Mouse (Mus musculus): ENCODE data around the gene Ndrg2. TPM values are rescaled to one million over a fixed set of nuclear protein-coding genes. Genes with fewer than 3 reads are reported as not detected.

Ndrg2 gene
- polyA plus RNA-seq, 1 experiment from 2014 or later = 21.5 TPM

DNA sequence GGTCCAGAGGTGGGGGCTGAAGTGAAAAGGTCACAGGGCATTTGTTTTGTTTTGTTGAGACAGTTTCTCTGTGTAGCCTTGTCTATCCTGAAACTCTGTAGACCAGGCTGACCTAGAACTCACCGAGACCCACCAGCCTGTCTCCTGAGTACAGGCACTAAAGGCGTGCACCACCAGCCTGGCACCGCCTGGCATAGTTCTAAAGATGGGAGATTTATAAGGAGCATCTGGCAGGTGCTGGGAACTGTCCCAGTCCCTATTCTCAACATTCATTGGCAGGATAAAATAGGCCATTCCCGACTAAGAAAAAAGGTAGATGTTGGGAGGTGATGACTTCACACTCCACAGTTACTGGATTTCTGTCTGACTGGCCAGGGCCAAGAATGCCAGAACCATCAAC, 5.0 kb upstream of the Ndrg2 start:
- Histone ChIP-seq H3K9me3 (ENCODE audit: control insufficient read depth, low read length) (no peaks in the 10 kb centered on the region), H3K9ac (ENCODE audit: low read depth, low read length) (no peak overlapping the region), H3K36me3 (ENCODE audit: control insufficient read depth, insufficient read depth, low read length) (no peaks in the 10 kb centered on the region), H3K27ac (ENCODE audit: low read depth, low read length) (no peak overlapping the region), H3K4me1 (replicated peaks; ENCODE audit: control insufficient read depth, insufficient read depth, low read length) (peaks cover 1% of the 10 kb centered on the region; the same call in 1 of the 2 replicates), H3K4me2 (no peak overlapping the region), H3K4me3 (ENCODE audit: low read depth, low read length) (no peak overlapping the region), H3K27me3 (replicated peaks; ENCODE audit: control insufficient read depth, insufficient read depth, low read length) (no peaks in the 10 kb centered on the region; the same call in 1 of the 2 replicates)
- DNase-seq (ENCODE audit: low spot score) (no peak), ATAC-seq (replicated peaks; ENCODE audit: low FRiP score) (no peak)
- WGBS = 79% methylated on average over 4 of the region's 4 CpGs

DNA sequence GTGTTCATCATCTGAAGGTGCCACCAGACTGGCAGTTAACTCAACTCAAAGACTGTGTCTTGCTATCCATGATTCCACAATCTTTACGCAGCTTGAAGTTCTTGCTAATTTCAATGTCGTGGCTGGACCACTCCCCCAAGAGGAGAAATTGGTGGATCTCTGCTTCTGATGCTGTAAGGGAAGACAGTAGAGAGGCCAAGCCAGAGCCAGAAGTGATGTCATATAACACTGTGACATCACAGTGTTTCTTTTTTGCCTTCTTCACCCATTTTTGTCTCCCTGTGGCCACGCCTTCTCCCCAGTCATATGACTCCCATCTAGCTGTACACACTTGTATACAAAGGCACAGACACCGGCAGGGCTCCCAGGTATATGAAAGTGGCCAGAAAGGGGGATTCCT, 4.2 kb upstream of the Ndrg2 start, which contains the start of gene Tppp2:
Gene Tppp2, plus strand, starts transcription at position 301 of the 400 bp plus-strand sequence.
- WGBS = 84% methylated on average over 4 of the region's 4 CpGs
- no peak for ATAC-seq (replicated peaks; ENCODE audit: low FRiP score)
- H3K4me3 ChIP-seq (ENCODE audit: low read depth, low read length) = no peak within 1 kb of the TSS

DNA sequence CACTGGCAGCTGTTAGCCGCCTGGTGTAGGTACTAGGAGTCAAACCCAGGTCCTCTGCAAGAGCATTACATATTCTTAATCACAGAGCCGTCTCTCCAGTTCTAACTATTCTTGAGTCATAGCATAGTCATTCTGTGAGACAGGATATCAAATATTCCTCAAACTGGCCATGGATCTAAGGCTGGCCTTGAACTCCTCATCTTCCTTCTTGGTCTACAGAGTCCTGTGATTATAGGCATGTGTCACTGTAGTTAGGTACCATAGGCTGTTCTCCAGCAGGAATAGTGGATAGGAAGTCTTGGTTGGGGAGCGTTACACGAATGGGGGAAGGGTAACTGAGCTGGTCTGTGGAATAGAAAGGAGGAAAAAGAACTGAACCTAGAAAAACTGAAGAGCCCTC, 2.6 kb upstream of the Ndrg2 start:
- Histone ChIP-seq H3K9me3 (ENCODE audit: control insufficient read depth, low read length) (no peaks in the 10 kb centered on the region), H3K4me1 (replicated peaks; ENCODE audit: control insufficient read depth, insufficient read depth, low read length) (peaks cover 8% of the 10 kb centered on the region), H3K4me3 (ENCODE audit: low read depth, low read length) (no peak overlapping the region), H3K9ac (ENCODE audit: low read depth, low read length) (no peak overlapping the region), H3K36me3 (ENCODE audit: control insufficient read depth, insufficient read depth, low read length) (no peaks in the 10 kb centered on the region), H3K4me2 (no peak overlapping the region), H3K27ac (ENCODE audit: low read depth, low read length) (no peak overlapping the region), H3K27me3 (replicated peaks; ENCODE audit: control insufficient read depth, insufficient read depth, low read length) (peaks cover 9% of the 10 kb centered on the region; the same call in 1 of the 2 replicates)
- 86% methylated on average over 4 of the region's 4 CpGs for WGBS
- ATAC-seq (replicated peaks; ENCODE audit: low FRiP score) (no peak), DNase-seq (ENCODE audit: low spot score) (no peak)

More for the DNA sequence above, 4.2 kb upstream of the Ndrg2 start, which contains the start of gene Tppp2:
- Histone ChIP-seq H3K9ac (ENCODE audit: low read depth, low read length) (no peak within 1 kb of the TSS), H3K4me2 (no peak within 1 kb of the TSS), H3K27ac (ENCODE audit: low read depth, low read length) (no peak within 1 kb of the TSS), H3K9me3 (ENCODE audit: control insufficient read depth, low read length) (no peaks in the 10 kb centered on the region), H3K27me3 (replicated peaks; ENCODE audit: control insufficient read depth, insufficient read depth, low read length) (peaks cover 2% of the 10 kb centered on the region; the same call in 1 of the 2 replicates), H3K4me1 (replicated peaks; ENCODE audit: control insufficient read depth, insufficient read depth, low read length) (peaks cover 5% of the 10 kb centered on the region), H3K36me3 (ENCODE audit: control insufficient read depth, insufficient read depth, low read length) (no peaks in the 10 kb centered on the region)
- no peak for DNase-seq (ENCODE audit: low spot score)

GRCm38 (mm10) chr14:51915030-51915429, 1.1 kb upstream of the Ndrg2 start:
- H3K4me1 ChIP-seq (replicated peaks; ENCODE audit: control insufficient read depth, insufficient read depth, low read length) = peaks cover 8% of the 10 kb centered on the region
- peaks cover 13% of the 10 kb centered on the region; the same call in 1 of the 2 replicates for H3K27me3 ChIP-seq (replicated peaks; ENCODE audit: control insufficient read depth, insufficient read depth, low read length)
- ATAC-seq (replicated peaks; ENCODE audit: low FRiP score) (no peak), DNase-seq (ENCODE audit: low spot score) (no peak)
- no peak overlapping the region for H3K27ac ChIP-seq (ENCODE audit: low read depth, low read length)
- WGBS = 18% methylated on average over 3 of the region's 3 CpGs
- no peak overlapping the region for H3K4me3 ChIP-seq (ENCODE audit: low read depth, low read length)
- H3K4me2 ChIP-seq = no peak overlapping the region
- no peaks in the 10 kb centered on the region for H3K9me3 ChIP-seq (ENCODE audit: control insufficient read depth, low read length)
- no peak overlapping the region for H3K9ac ChIP-seq (ENCODE audit: low read depth, low read length)
- no peaks in the 10 kb centered on the region for H3K36me3 ChIP-seq (ENCODE audit: control insufficient read depth, insufficient read depth, low read length)

DNA sequence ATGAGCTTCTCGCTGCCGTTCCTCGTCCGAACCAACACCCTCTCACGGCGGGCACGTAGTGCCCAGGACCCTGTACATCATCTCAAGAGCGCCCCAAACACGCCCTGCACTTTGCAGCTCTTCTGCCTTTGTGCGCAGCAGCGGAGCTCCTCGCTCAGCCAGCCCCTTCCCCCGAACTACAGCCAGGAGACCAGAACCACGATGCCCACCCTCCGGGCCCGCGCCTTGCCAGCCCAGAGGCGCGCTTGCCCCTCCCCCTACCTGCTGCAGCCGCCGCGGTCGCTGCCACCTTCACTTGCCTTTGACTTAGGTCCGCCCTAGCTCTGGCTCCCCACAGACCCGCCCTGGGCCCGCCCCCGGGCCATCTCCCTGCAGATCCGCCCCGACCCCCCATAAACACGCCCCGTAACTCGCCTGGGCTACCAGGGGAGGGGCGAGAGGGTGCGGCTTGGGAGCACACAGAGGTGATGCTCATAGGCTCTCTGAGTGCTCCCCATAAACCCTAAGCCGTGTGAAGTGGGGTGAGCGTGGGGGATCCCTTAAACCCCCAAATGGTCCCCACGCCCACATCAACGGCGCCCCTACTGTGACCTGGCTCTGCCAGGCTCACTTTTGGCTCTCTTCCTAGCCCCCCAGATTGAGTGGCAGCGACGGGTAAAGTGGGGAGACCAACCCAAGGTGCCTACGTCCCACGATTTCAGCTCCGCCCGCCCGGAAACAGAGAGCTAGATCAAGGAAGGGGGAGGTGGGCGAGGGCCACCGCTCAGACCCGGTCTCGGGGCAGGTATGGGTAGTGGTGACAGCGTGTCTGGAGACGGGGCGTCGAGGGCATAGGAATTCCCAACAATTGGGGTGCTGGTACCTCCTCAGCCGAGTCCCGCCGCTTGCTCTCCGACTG, 647 bp downstream of the Ndrg2 start:
- WGBS = under 1% methylated on average over 57 of the region's 58 CpGs
- Histone ChIP-seq H3K27ac (ENCODE audit: low read depth, low read length) (no peak overlapping the region), H3K4me2 (peak overlapping the region; percentile 100)

GRCm38 (mm10) chr14:51912391-51913061, 1.4 kb downstream of the Ndrg2 start:
- 12% methylated on average over 14 of the region's 14 CpGs for WGBS
- Histone ChIP-seq H3K4me2 (peak overlapping the region; percentile 100), H3K4me1 (replicated peaks; ENCODE audit: control insufficient read depth, insufficient read depth, low read length) (peaks cover 17% of the 10 kb centered on the region), H3K9me3 (ENCODE audit: control insufficient read depth, low read length) (no peaks in the 10 kb centered on the region), H3K9ac (ENCODE audit: low read depth, low read length) (peak overlapping the region; percentile 58), H3K36me3 (ENCODE audit: control insufficient read depth, insufficient read depth, low read length) (no peaks in the 10 kb centered on the region), H3K27me3 (replicated peaks; ENCODE audit: control insufficient read depth, insufficient read depth, low read length) (peaks cover 13% of the 10 kb centered on the region; the same call in 1 of the 2 replicates), H3K27ac (ENCODE audit: low read depth, low read length) (no peak overlapping the region), H3K4me3 (ENCODE audit: low read depth, low read length) (peak overlapping the region; percentile 68)
- DNase-seq (ENCODE audit: low spot score) (peak; percentile 51), ATAC-seq (replicated peaks; ENCODE audit: low FRiP score) (peak; percentile 23)

More for the DNA sequence above, 647 bp downstream of the Ndrg2 start:
- Histone ChIP-seq H3K9ac (ENCODE audit: low read depth, low read length) (peak overlapping the region; percentile 58), H3K9me3 (ENCODE audit: control insufficient read depth, low read length) (no peaks in the 10 kb centered on the region), H3K27me3 (replicated peaks; ENCODE audit: control insufficient read depth, insufficient read depth, low read length) (peaks cover 13% of the 10 kb centered on the region; the same call in 1 of the 2 replicates), H3K4me3 (ENCODE audit: low read depth, low read length) (peak overlapping the region; percentile 68), H3K36me3 (ENCODE audit: control insufficient read depth, insufficient read depth, low read length) (no peaks in the 10 kb centered on the region), H3K4me1 (replicated peaks; ENCODE audit: control insufficient read depth, insufficient read depth, low read length) (peaks cover 10% of the 10 kb centered on the region)
- peak; percentile 86 for ATAC-seq (replicated peaks; ENCODE audit: low FRiP score)
- peak; percentile 80 for DNase-seq (ENCODE audit: low spot score)

DNA sequence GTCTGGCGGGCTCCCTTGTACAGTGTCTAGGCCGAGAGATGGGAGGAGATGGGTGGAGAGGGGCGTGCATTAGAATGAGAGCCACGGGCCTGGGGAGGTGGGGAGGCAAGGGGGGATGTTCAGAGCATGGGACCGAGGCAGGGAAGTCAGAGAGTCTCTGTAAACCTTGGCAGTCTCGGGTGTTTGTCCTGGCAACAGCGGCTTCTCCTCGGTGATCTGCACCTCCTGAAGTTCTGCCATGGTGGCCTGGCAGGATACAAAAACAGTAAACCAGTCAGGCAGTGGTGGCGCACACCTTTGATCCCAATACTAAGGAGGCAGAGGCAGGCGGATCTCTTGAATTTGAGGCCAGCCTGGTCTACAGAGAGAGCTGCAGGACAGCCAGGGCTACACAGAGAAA, 2.7 kb downstream of the Ndrg2 start:
- peaks cover 28% of the 10 kb centered on the region for H3K4me1 ChIP-seq (replicated peaks; ENCODE audit: control insufficient read depth, insufficient read depth, low read length)
- H3K27me3 ChIP-seq (replicated peaks; ENCODE audit: control insufficient read depth, insufficient read depth, low read length) = peaks cover 13% of the 10 kb centered on the region; the same call in 1 of the 2 replicates
- no peak overlapping the region for H3K4me2 ChIP-seq
- 81% methylated on average over 10 of the region's 10 CpGs for WGBS
- no peak overlapping the region for H3K4me3 ChIP-seq (ENCODE audit: low read depth, low read length)
- H3K9me3 ChIP-seq (ENCODE audit: control insufficient read depth, low read length) = no peaks in the 10 kb centered on the region
- no peak overlapping the region for H3K9ac ChIP-seq (ENCODE audit: low read depth, low read length)
- H3K27ac ChIP-seq (ENCODE audit: low read depth, low read length) = no peak overlapping the region
- H3K36me3 ChIP-seq (ENCODE audit: control insufficient read depth, insufficient read depth, low read length) = no peaks in the 10 kb centered on the region
- no peak for ATAC-seq (replicated peaks; ENCODE audit: low FRiP score)
- DNase-seq (ENCODE audit: low spot score) = no peak

DNA sequence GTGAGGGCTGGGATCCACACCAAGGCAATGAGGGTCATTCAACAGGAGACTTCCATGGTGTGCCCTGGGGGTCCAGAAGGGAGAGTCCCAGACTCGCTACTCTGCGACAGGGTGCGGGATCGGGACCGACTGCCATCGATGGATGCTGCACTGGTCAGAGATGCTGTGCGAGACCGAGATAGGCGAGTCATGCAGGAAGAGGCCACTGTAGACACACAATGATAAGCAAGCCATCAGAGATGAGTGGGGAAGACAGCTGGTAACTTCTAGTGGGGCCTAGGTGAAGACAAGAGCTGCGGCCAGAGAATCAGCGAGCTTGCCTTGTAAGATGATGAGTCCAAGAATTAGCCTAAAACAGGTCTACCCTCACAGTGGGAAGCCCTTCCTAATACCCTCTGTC, 7.9 kb downstream of the Ndrg2 start:
- Histone ChIP-seq H3K27ac (ENCODE audit: low read depth, low read length) (no peak overlapping the region), H3K4me2 (peak overlapping the region; percentile 38), H3K9ac (ENCODE audit: low read depth, low read length) (no peak overlapping the region), H3K4me1 (replicated peaks; ENCODE audit: control insufficient read depth, insufficient read depth, low read length) (peaks cover 24% of the 10 kb centered on the region), H3K4me3 (ENCODE audit: low read depth, low read length) (no peak overlapping the region), H3K36me3 (ENCODE audit: control insufficient read depth, insufficient read depth, low read length) (no peaks in the 10 kb centered on the region), H3K27me3 (replicated peaks; ENCODE audit: control insufficient read depth, insufficient read depth, low read length) (0 out of 2 replicates have a peak, but pooled peaks cover 3% of the 10 kb centered on the region), H3K9me3 (ENCODE audit: control insufficient read depth, low read length) (no peaks in the 10 kb centered on the region)
- ATAC-seq (replicated peaks; ENCODE audit: low FRiP score) (peak; percentile 79), DNase-seq (ENCODE audit: low spot score) (no peak)
- WGBS = 44% methylated on average over 11 of the region's 11 CpGs

All from liver, embryonic 11.5 days (tissue).